Mouse (Mus musculus) liver, embryonic 14.5 days (tissue): Measurements from ENCODE around the gene Sipa1l3.

ENCODE experiments used
- CTCF ChIP-seq: IDR thresholded peaks from 2 replicates; pipeline ENCODE4 v1.5.1; 2016; ENCODE audit warnings: antibody characterized with exemption, low read depth, control low read depth
- EP300 ChIP-seq: IDR thresholded peaks from 2 replicates; pipeline ENCODE4 v1.6.1; 2016; ENCODE audit warnings: antibody characterized with exemption, low read depth

GRCm38 (mm10) chr7:29441793-29442192 lies 76.6 kb downstream of the Sipa1l3 start:
- TF ChIP-seq EP300, result no peak
- no peak for TF ChIP-seq CTCF
